Mouse (Mus musculus) C2C12 (cell line): ENCODE measurements around the gene Ehd4.

ENCODE experiments used
- CEBPB ChIP-seq: IDR thresholded peaks from one replicate; pipeline ENCODE4 v1.6.1; 2011; ENCODE audit warnings: low read depth, mild to moderate bottlenecking, control low read depth, moderate library complexity
- CTCF ChIP-seq: IDR thresholded peaks from one replicate; pipeline ENCODE4 v1.5.1; 2011; ENCODE audit not compliant: control insufficient read depth, insufficient read depth, insufficient read length
- MAX ChIP-seq: IDR thresholded peaks from one replicate; pipeline ENCODE4 v1.6.1; 2011; ENCODE audit warnings: mild to moderate bottlenecking, control low read depth
- MYOG ChIP-seq: IDR thresholded peaks from one replicate; pipeline ENCODE4 v1.6.1; 2011; ENCODE audit not compliant: control insufficient read depth, insufficient read length; ENCODE audit errors: extremely low read depth

DNA sequence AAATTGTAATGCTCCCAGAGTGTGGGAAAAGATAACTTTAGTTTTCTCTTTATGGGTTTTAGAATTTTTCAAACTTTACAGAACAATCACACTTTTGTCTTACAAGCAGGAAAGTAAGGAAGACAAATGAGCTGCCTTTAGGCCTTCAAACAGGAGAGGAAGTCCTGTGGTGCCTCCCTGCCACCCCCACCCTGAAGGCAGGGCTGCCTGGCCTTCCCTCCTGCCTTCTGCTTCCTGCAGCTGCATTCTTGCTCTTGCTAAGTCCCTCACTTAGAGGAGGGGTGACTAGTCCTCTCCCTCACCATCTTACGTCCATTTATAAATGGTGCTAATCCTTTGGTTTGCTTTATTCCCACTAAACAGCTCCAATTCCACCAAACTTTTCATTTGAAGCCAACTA, 4.4 kb upstream of the Ehd4 start:
- no peak for TF ChIP-seq CTCF
- TF ChIP-seq MYOG, result no peak
- no peak for TF ChIP-seq MAX
- no peak for TF ChIP-seq CEBPB
